Mouse (Mus musculus) right cerebral cortex, adult 18-20 months (tissue): Measurements from ENCODE around the gene Loxl1.
A peak's percentile ranks its signal among the peaks of the same experiment; 100 is the strongest.
"Not testable (repeated sequence)": the region's sequence is repeated elsewhere in the genome, so short reads cannot be mapped to it uniquely, and the experiment has no call there.

Experiments
- DNase-seq: peaks from one replicate; pipeline ENCODE4 v3.0.0; 2022; ENCODE audit warnings: mixed read lengths

Loxl1 gene

DNA sequence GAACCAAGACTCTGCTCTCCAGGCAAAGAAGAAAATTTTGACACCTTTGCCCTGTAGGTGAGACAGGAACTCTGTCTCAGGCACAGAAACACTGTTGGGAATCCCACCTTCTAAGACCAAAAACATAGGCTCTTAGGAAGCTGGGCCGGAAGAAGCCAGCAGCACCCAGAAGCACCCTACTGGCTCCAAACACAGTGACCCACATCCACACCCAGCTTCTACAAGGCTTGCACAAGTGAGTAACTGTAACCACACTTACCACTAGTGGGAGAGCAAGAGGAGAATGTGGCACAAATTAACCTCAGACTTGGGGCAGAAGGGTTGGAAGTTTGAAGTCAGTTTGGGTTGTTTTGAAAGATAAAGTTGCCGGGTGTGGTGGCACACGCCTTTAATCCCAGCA, 37.2 kb downstream of the Loxl1 start:
- no peak for DNase-seq

DNA sequence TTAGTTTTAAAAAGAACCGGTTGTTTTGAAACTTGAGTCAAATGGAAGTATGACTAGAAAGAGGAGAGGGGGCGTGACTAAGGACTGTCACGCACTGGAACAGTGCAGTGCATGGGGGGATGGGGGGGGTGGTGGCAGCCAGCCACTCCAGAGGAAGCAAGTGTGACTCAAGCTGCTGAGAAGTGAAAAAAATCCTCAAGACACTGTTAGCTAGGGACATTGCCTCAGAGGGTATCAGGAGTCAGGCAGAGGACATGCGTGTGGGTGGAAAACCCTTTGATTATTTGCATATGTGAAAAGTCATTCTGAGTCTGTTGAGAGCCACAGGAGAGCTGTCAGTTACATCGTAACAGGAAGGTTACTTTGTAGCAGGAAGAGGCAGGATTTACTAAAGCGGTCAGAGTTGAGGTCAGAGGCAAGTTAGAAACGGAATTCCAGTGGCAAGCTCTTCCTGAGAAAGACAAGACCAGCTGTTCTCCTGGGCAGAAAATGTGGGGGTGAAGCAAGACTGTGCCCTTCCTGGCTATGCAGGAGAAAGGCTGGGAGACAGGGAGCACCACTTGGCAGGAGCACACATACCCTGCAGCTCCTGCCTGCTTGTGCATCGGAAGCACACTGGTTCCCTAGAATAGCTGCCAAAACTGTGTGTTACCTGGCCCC, 37.7 kb downstream of the Loxl1 start:
- peak; percentile 19 for DNase-seq

DNA sequence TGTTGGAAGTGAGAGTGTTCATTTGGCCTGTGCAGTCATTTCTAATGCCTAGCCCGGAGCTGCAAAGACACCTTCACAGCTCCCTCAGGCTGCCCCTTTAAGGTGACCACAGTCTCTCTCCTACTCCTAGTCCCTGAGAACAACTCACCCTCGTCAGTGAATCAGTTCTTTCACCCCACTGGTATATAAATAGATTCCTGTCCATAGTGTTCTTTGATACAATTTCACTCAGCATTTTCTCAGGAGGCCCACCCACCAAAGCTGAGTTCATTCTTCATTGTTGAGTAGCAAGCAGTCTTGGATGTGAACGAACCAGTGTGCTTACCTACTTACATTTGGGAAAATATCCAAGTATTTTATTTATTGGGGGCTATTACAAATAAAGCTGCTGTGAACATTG, 38.4 kb downstream of the Loxl1 start:
- DNase-seq: no peak

DNA sequence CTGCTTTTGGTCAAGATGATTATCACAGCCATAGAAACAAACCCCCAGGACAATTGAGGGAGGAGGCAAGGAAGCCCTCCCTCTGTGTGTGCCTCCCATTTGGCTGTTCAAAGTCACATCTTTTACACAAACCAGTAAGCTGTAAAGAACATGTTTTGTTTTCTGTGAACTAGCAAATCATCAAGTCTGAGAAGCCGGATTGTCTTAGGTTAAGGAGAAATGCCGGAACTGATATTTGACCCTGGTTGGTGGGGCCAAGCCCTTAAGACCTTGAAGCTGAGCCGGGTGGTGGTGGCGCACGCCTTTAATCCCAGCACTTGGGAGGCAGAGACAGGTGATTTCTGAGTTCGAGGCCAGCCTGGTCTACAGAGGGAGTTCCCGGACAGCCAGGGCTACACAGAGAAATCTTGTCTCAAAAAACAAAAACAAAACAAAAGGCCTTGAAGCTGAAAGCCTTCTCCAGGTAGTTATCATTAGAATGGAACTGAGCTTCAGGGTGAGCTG, 38.8 kb downstream of the Loxl1 start:
- no peak for DNase-seq

GRCm38 (mm10) chr9:58272855-58273254, 40.1 kb downstream of the Loxl1 start:
- DNase-seq: no peak

DNA sequence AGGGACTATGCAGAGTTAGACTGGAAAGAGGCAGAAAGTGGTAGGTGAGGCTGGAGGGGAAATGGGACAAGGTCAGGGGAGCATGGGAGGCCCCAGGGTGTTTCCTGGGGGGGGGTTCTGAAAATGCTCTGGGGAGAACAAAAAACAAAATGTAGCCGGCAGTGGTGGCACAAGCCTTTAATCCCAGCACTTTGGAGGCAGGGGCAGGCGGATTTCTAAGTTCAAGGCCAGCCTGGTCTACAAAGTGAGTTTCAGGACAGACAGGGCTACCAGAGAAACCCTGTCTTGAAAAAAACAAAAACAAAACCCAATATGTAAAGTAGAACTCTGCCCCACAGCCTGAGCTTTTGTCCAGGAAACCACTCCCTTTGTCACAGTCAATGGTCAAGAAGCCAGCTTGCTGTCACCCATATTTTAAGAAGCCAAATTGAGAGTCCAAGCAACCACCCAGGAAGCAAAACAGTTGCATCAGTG, 40.9 kb downstream of the Loxl1 start:
- no peak for DNase-seq

GRCm38 (mm10) chr9:58271551-58271950, 41.4 kb downstream of the Loxl1 start:
- not testable (repeated sequence) for DNase-seq

DNA sequence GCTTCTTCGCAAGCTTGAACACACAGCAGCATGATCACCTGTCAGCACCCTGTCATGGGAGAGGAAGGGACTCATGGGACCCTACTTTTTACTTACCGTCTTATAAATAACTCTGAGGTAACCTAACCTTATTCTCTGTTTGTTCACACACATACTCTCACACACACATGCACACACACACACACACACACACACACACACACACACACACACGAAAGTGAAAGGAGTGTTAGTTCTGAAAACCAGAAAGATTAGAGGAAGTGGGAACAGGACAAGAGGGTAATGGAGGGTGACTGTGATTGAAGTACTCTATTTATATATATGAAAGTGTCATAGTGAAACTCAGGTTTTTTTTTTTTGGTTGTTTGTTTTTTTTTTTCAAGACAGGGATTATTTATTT, 41.9 kb downstream of the Loxl1 start:
- no peak for DNase-seq

- DNase-seq: no peak
Measured at GRCm38 (mm10) chr9:58270081-58270480, 42.9 kb downstream of the Loxl1 start.

DNA sequence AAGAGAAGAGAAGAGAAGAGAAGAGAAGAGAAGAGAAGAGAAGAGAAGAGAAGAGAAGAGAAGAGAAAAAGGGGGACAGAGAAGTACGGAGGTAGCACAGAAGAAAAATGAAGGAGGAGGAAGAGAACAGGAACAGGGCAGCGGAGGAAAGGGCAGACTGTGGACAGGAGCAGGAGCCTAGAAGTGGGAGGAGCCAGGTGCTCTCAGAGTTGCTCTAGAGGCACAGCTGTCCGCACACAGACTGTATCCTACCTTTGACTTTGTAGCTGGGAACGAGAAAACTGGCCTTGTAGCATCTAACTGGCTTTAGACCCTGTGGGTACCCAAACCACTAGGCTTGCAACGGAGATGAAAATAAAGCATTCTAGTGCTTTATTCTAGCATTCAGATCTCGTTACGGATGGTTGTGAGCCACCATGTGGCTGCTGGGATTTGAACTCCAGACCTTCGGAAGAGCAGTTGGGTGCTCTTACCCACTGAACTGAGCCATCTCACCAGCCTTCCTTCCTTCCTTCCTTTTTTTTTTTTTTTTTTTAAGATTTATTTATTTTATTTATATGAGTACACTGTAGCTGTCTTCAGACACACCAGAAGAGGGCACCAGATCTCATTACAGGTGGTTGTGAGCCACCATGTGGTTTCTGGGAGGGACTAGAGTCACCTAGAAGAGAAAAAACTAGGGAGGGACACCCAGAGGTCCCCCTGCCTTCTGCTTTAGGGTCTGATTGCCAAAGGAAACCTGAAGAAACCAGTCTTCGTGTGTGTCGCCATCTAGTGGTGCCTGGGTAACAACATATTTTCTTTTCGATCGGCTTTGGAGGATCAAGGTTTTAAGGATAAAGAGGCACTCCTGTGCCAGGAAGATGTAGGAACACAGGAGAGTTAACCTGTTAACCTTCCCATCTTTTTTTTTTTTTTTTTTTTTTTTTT, 44.3 kb downstream of the Loxl1 start:
- DNase-seq: peak; percentile 60

GRCm38 (mm10) chr9:58267046-58267445, 45.9 kb downstream of the Loxl1 start:
- no peak for DNase-seq

- no peak for DNase-seq
Measured at GRCm38 (mm10) chr9:58266571-58267011, 46.4 kb downstream of the Loxl1 start.

- DNase-seq: no peak
Measured at GRCm38 (mm10) chr9:58265368-58265767, 47.6 kb downstream of the Loxl1 start.

DNA sequence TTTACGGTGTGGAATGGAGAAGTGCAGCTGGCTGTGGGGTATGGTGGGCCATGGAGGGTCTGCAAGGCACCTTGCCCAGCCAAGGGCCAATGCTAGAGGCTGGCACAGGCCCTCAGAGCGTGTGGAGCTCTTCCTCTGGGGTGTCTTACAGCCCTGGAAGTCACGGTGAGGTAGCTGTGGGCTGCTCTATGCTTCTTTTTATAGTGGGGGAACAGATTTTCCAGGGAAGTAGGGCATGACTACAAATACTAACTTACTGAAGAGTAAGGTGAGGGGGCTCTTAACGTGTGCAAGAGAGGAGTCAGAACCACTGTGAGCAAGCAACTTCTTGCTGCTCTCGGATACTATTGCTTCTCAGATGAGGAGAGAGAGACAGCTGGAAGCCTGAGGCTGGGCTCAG, 50.5 kb downstream of the Loxl1 start:
- DNase-seq: no peak

GRCm38 (mm10) chr9:58255704-58256685, 57.0 kb downstream of the Loxl1 start:
- no peak for DNase-seq

DNA sequence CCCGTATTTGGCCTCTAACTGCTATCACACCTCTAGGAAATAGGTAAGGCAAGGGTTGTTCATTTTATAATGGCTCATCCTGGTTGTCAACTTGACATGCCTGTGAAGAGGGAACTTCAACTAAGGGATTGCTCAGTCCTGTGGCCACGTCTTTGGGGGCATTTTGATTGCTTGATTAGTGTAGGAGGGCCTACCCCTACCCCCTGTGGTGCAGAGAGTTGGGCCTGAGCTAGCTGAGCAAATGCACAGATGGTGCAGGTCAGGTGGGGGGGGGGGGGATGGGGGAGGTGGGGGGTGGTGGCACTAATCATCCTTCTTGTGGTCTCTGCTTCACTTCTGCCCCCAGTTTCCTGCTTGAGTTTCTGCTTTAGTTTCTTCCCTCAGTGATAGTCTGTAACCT, 57.9 kb downstream of the Loxl1 start:
- no peak for DNase-seq

DNA sequence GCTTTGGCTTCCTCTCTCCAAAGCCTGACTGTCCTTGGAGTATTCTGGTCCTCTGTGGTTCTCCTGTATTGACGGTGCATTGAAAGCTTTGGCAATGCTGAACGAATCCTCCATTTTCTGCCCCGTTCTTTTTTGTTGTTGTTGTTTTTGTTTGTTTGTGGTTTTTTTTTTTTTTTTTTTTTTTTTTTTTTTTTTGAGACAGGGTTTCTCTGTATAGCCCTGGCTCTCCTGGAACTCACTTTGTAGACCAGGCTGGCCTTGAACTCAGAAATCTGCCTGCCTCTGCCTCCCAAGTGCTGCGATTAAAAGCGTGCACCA, 59.2 kb downstream of the Loxl1 start:
- DNase-seq: not testable (repeated sequence)

GRCm38 (mm10) chr9:58253033-58253804, 59.8 kb downstream of the Loxl1 start, which contains the start of gene Stoml1:
Gene Stoml1 (plus strand): TSS chr9:58253164.
- DNase-seq: peak; percentile 95

GRCm38 (mm10) chr9:58250730-58251129, 62.3 kb downstream of the Loxl1 start:
- not testable (repeated sequence) for DNase-seq

GRCm38 (mm10) chr9:58250322-58250721, 62.7 kb downstream of the Loxl1 start:
- no peak for DNase-seq

DNA sequence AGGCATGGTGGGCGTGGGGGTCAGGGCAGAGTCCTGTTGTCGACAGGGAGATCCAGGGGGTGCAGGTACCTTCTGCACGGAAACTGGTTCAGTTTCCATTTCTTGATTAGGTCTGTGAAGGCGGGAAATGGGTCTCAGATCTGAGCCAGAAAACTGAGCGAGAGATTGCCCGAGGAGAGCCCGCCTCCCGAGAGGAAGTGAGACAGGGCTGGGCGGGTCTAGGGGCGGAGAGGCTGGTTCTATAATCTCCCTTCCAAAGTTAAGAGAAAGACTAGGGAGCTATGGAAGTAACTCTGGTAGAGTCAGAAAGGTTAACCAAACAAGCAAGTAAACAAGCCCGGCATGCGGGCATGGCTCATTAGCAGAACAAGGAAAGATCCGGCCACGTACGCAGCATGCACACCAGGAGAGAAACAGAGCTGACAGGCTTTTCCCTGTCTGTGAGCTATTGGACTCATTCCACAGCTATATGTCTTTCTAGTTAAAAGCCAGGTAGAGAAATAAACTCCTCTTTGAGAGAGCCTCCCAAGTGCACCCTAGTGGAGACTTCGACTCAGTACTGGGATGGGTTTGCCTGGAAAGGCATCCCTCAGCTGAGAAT, 63.3 kb downstream of the Loxl1 start, which contains the start of gene Pml:
Pml (minus strand) TSS at position 195 of the 601 bp plus-strand sequence.
- DNase-seq: peak; percentile 71
